Mouse (Mus musculus): ENCODE measurements around the gene Crlf1. TPM values are rescaled to one million over a fixed set of nuclear protein-coding genes. Genes with fewer than 3 reads are reported as not detected.

The Crlf1 gene
- total RNA-seq, 1 experiment from 2014 or later, result not detected

- no peak for ATAC-seq (replicated peaks in 1 of 2; ENCODE audit: insufficient read depth in 1 of 2, low FRiP score in 2 of 2, low TSS enrichment in 1 of 2, low read depth in 1 of 2, poor library complexity in 2 of 2, severe bottlenecking in 2 of 2)
Observed at GRCm38 (mm10) chr8:70529299-70529698, 36.3 kb downstream of the Crlf1 start.

GRCm38 (mm10) chr8:70529741-70530161 is 36.8 kb downstream of the Crlf1 start:
- no peak for ATAC-seq (replicated peaks in 1 of 2; ENCODE audit: insufficient read depth in 1 of 2, low FRiP score in 2 of 2, low TSS enrichment in 1 of 2, low read depth in 1 of 2, poor library complexity in 2 of 2, severe bottlenecking in 2 of 2)

- ATAC-seq (replicated peaks in 1 of 2; ENCODE audit: insufficient read depth in 1 of 2, low FRiP score in 2 of 2, low TSS enrichment in 1 of 2, low read depth in 1 of 2, poor library complexity in 2 of 2, severe bottlenecking in 2 of 2), result no peak
Observed at GRCm38 (mm10) chr8:70530314-70530713, 37.4 kb downstream of the Crlf1 start.

GRCm38 (mm10) chr8:70534281-70534680 is 41.3 kb downstream of the Crlf1 start:
- no peak for ATAC-seq (replicated peaks in 1 of 2; ENCODE audit: insufficient read depth in 1 of 2, low FRiP score in 2 of 2, low TSS enrichment in 1 of 2, low read depth in 1 of 2, poor library complexity in 2 of 2, severe bottlenecking in 2 of 2)

- ATAC-seq (replicated peaks in 1 of 2; ENCODE audit: insufficient read depth in 1 of 2, low FRiP score in 2 of 2, low TSS enrichment in 1 of 2, low read depth in 1 of 2, poor library complexity in 2 of 2, severe bottlenecking in 2 of 2), result no peak
Observed at GRCm38 (mm10) chr8:70535221-70535620, 42.3 kb downstream of the Crlf1 start.

- no peak for ATAC-seq (replicated peaks in 1 of 2; ENCODE audit: insufficient read depth in 1 of 2, low FRiP score in 2 of 2, low TSS enrichment in 1 of 2, low read depth in 1 of 2, poor library complexity in 2 of 2, severe bottlenecking in 2 of 2)
Observed at GRCm38 (mm10) chr8:70535701-70536100, 42.7 kb downstream of the Crlf1 start.

- peak; percentile 6 to 22; a peak in 2 of 4 replicates for ATAC-seq (replicated peaks in 1 of 2; ENCODE audit: insufficient read depth in 1 of 2, low FRiP score in 2 of 2, low TSS enrichment in 1 of 2, low read depth in 1 of 2, poor library complexity in 2 of 2, severe bottlenecking in 2 of 2)
Observed at GRCm38 (mm10) chr8:70538024-70538579, 45.1 kb downstream of the Crlf1 start.

GRCm38 (mm10) chr8:70538633-70539076 is 45.7 kb downstream of the Crlf1 start:
- peak; percentile 75 to 80 for ATAC-seq (replicated peaks in 1 of 2; ENCODE audit: insufficient read depth in 1 of 2, low FRiP score in 2 of 2, low TSS enrichment in 1 of 2, low read depth in 1 of 2, poor library complexity in 2 of 2, severe bottlenecking in 2 of 2)

GRCm38 (mm10) chr8:70539077-70539813 is 46.3 kb downstream of the Crlf1 start, which contains the start of gene Ell:
Ell (plus strand) TSS chr8:70539457.
- ATAC-seq (replicated peaks in 1 of 2; ENCODE audit: insufficient read depth in 1 of 2, low FRiP score in 2 of 2, low TSS enrichment in 1 of 2, low read depth in 1 of 2, poor library complexity in 2 of 2, severe bottlenecking in 2 of 2), result peak; percentile 75 to 78

- ATAC-seq (replicated peaks in 1 of 2; ENCODE audit: insufficient read depth in 1 of 2, low FRiP score in 2 of 2, low TSS enrichment in 1 of 2, low read depth in 1 of 2, poor library complexity in 2 of 2, severe bottlenecking in 2 of 2), result no peak
Observed at GRCm38 (mm10) chr8:70540013-70540506, 47.1 kb downstream of the Crlf1 start.

GRCm38 (mm10) chr8:70540507-70541071 is 47.6 kb downstream of the Crlf1 start:
- ATAC-seq (replicated peaks in 1 of 2; ENCODE audit: insufficient read depth in 1 of 2, low FRiP score in 2 of 2, low TSS enrichment in 1 of 2, low read depth in 1 of 2, poor library complexity in 2 of 2, severe bottlenecking in 2 of 2), result no peak

- ATAC-seq (replicated peaks in 1 of 2; ENCODE audit: insufficient read depth in 1 of 2, low FRiP score in 2 of 2, low TSS enrichment in 1 of 2, low read depth in 1 of 2, poor library complexity in 2 of 2, severe bottlenecking in 2 of 2), result no peak
Observed at GRCm38 (mm10) chr8:70541081-70541480, 48.1 kb downstream of the Crlf1 start.

- peak; percentile 12 to 34; a peak in 2 of 4 replicates for ATAC-seq (replicated peaks in 1 of 2; ENCODE audit: insufficient read depth in 1 of 2, low FRiP score in 2 of 2, low TSS enrichment in 1 of 2, low read depth in 1 of 2, poor library complexity in 2 of 2, severe bottlenecking in 2 of 2)
Observed at GRCm38 (mm10) chr8:70544200-70544687, 51.3 kb downstream of the Crlf1 start.

- ATAC-seq (replicated peaks in 1 of 2; ENCODE audit: insufficient read depth in 1 of 2, low FRiP score in 2 of 2, low TSS enrichment in 1 of 2, low read depth in 1 of 2, poor library complexity in 2 of 2, severe bottlenecking in 2 of 2), result no peak
Observed at GRCm38 (mm10) chr8:70546412-70546811, 53.5 kb downstream of the Crlf1 start.

GRCm38 (mm10) chr8:70547762-70548161 is 54.8 kb downstream of the Crlf1 start:
- no peak for ATAC-seq (replicated peaks in 1 of 2; ENCODE audit: insufficient read depth in 1 of 2, low FRiP score in 2 of 2, low TSS enrichment in 1 of 2, low read depth in 1 of 2, poor library complexity in 2 of 2, severe bottlenecking in 2 of 2)

GRCm38 (mm10) chr8:70549412-70550184 is 56.6 kb downstream of the Crlf1 start:
- peak; percentile 55 to 77 for ATAC-seq (replicated peaks in 1 of 2; ENCODE audit: insufficient read depth in 1 of 2, low FRiP score in 2 of 2, low TSS enrichment in 1 of 2, low read depth in 1 of 2, poor library complexity in 2 of 2, severe bottlenecking in 2 of 2)

- ATAC-seq (replicated peaks in 1 of 2; ENCODE audit: insufficient read depth in 1 of 2, low FRiP score in 2 of 2, low TSS enrichment in 1 of 2, low read depth in 1 of 2, poor library complexity in 2 of 2, severe bottlenecking in 2 of 2), result no peak
Observed at GRCm38 (mm10) chr8:70551558-70552161, 58.7 kb downstream of the Crlf1 start.
